21 mouse cellular contexts compared by ENCODE assay signal in genomic region chr6:86543060-86543459, GRCm38 (mm10).
"Had no signal": no experiment of that assay in that cellular context is flagged by ENCODE, and none has a peak within 500 bp of the region (broad histone marks: within the 10 kb centered on the region; RNA-seq: fewer than 3 reads in every experiment).

No protein-coding gene starts in this region.

- DNase-seq: heart, postnatal 10 days; heart, postnatal 14 days; heart, postnatal 36 days; heart, postnatal 4 days; kidney, adult 11 months; kidney, adult 18-20 months; kidney, adult 2 months; kidney, adult 8-10 months; kidney, postnatal 10 days; kidney, postnatal 14 days; kidney, postnatal 25 days; kidney, postnatal 36 days; kidney, postnatal 4 days; layer of hippocampus, adult 9-11 months; layer of hippocampus, postnatal 36 days had no signal

- ATAC-seq: hindbrain, embryonic 16.5 days; hindbrain, postnatal 0 days; inflammation-experienced regulatory T-cells, adult 6 months; intestine, embryonic 15.5 days; intestine, embryonic 16.5 days; intestine, postnatal 0 days had no signal
